Mouse (Mus musculus) MEL (cell line): ENCODE results near the gene Msi2. TPM values are rescaled to one million over a fixed set of nuclear protein-coding genes. Genes with fewer than 3 reads are reported as not detected.

Experiments used
- DNase-seq: peaks from one replicate; pipeline ENCODE4 v3.0.0; 2011; ENCODE audit warnings: low read depth, low spot score
- H3K27ac ChIP-seq: 2 replicates; pipeline ENCODE4 v1.5.1; 2012; ENCODE audit warnings: low read depth, mild to moderate bottlenecking, control low read depth, low read length, moderate library complexity; ENCODE audit not compliant: control insufficient read depth
- H3K27me3 ChIP-seq, 2 experiments: fragments of 150-350 bp in 1 of 2; sonication (generic) in 1 of 2; 2 replicates each; pipeline ENCODE4 v1.6.1; 2012; ENCODE audit warnings: low read length in 2 of 2, mild to moderate bottlenecking in 2 of 2, improper control_type of control experiment in 1 of 2, moderate library complexity in 1 of 2; ENCODE audit not compliant: insufficient read depth in 2 of 2, control insufficient read depth in 1 of 2
- H3K36me3 ChIP-seq, 2 experiments: 2 replicates each; pipeline ENCODE4 v1.6.1; 2012 to 2014; ENCODE audit warnings: low read length in 2 of 2, improper control_type of control experiment in 1 of 2, inconsistent platforms in 1 of 2, mild to moderate bottlenecking in 1 of 2; ENCODE audit not compliant: insufficient read depth in 2 of 2, control insufficient read depth in 1 of 2
- H3K4me1 ChIP-seq, 2 experiments: fragments of 150-350 bp in 1 of 2; sonication (generic) in 1 of 2; 2 replicates each; pipeline ENCODE4 v1.6.1; 2012; ENCODE audit warnings: low read length in 2 of 2, improper control_type of control experiment in 1 of 2, mild to moderate bottlenecking in 1 of 2; ENCODE audit not compliant: insufficient read depth in 2 of 2, control insufficient read depth in 1 of 2
- H3K4me3 ChIP-seq, 2 experiments: fragments of 150-350 bp in 1 of 2; sonication (generic) in 1 of 2; 2 replicates each; pipeline ENCODE4 v1.5.1; 2012; ENCODE audit warnings: low read depth in 2 of 2, low read length in 2 of 2, mild to moderate bottlenecking in 2 of 2, moderate library complexity in 2 of 2, control low read depth in 1 of 2, improper control_type of control experiment in 1 of 2; ENCODE audit not compliant: control insufficient read depth in 1 of 2, insufficient read depth in 1 of 2
- H3K79me2 ChIP-seq: 2 replicates; pipeline ENCODE4 v1.6.1; 2012; ENCODE audit warnings: mild to moderate bottlenecking, low read length, moderate library complexity; ENCODE audit not compliant: control insufficient read depth, poor library complexity, insufficient read depth
- H3K9ac ChIP-seq: 2 replicates; pipeline ENCODE4 v1.6.1; 2012; ENCODE audit warnings: low read depth, mild to moderate bottlenecking, control low read depth, low read length, moderate library complexity; ENCODE audit not compliant: control insufficient read depth, poor library complexity, severe bottlenecking
- H3K9me3 ChIP-seq: fragments of 150-350 bp; sonication (generic); replicated peaks from 2 replicates; pipeline ENCODE4 v1.6.1; 2012; ENCODE audit warnings: mild to moderate bottlenecking, low read length, improper control_type of control experiment, moderate library complexity; ENCODE audit not compliant: insufficient read depth
- BHLHE40 ChIP-seq: IDR thresholded peaks from 2 replicates; pipeline ENCODE4 v1.6.1; 2012; ENCODE audit warnings: low read depth, mild to moderate bottlenecking, inconsistent platforms, low read length, improper control_type of control experiment, borderline replicate concordance
- CHD1 ChIP-seq: IDR thresholded peaks from 2 replicates; pipeline ENCODE4 v1.6.1; 2012; ENCODE audit warnings: low read depth, mild to moderate bottlenecking, inconsistent platforms, low read length, improper control_type of control experiment
- CHD2 ChIP-seq: IDR thresholded peaks from 2 replicates; pipeline ENCODE4 v1.6.1; 2011; ENCODE audit warnings: low read length, improper control_type of control experiment
- CTCF ChIP-seq, 3 experiments: IDR thresholded peaks in 2 of 3; conservative IDR thresholded peaks in 1 of 3; 2 replicates each; pipeline ENCODE4 v1.5.1; 2011 to 2012; ENCODE audit warnings: low read length in 3 of 3, low read depth in 2 of 3, mild to moderate bottlenecking in 2 of 3, improper control_type of control experiment in 1 of 3, inconsistent platforms in 1 of 3, mixed read lengths in 1 of 3, moderate library complexity in 1 of 3; ENCODE audit not compliant: control insufficient read depth in 1 of 3, insufficient read depth in 1 of 3, poor library complexity in 1 of 3, severe bottlenecking in 1 of 3
- ELF1 ChIP-seq: IDR thresholded peaks from 2 replicates; pipeline ENCODE4 v1.6.1; 2014; ENCODE audit warnings: low read depth, mild to moderate bottlenecking, inconsistent platforms, low read length, improper control_type of control experiment, moderate library complexity
- EP300 ChIP-seq, 2 experiments: IDR thresholded peaks; 2 replicates each; pipeline ENCODE4 v1.6.1; 2011; ENCODE audit warnings: improper control_type of control experiment in 2 of 2, low read length in 2 of 2, low read depth in 1 of 2, mild to moderate bottlenecking in 1 of 2
- ETS1 ChIP-seq: IDR thresholded peaks from 2 replicates; pipeline ENCODE4 v1.6.1; 2012; ENCODE audit warnings: low read depth, mild to moderate bottlenecking, inconsistent platforms, low read length, improper control_type of control experiment, moderate library complexity
- GABPA ChIP-seq: IDR thresholded peaks from 2 replicates; pipeline ENCODE4 v1.6.1; 2012; ENCODE audit warnings: low read depth, mild to moderate bottlenecking, inconsistent platforms, low read length, improper control_type of control experiment, moderate library complexity
- HCFC1 ChIP-seq: IDR thresholded peaks from 2 replicates; pipeline ENCODE4 v1.6.1; 2012; ENCODE audit warnings: low read depth, mild to moderate bottlenecking, inconsistent platforms, low read length, improper control_type of control experiment, moderate library complexity
- JUND ChIP-seq: IDR thresholded peaks from 2 replicates; pipeline ENCODE4 v1.6.1; 2011; ENCODE audit warnings: low read depth, mild to moderate bottlenecking, improper control_type of control experiment, low read length
- KAT2A ChIP-seq: conservative IDR thresholded peaks from 2 replicates; pipeline ENCODE4 v1.6.1; 2012; ENCODE audit warnings: low read depth, low read length, improper control_type of control experiment, inconsistent platforms
- MAFK ChIP-seq: IDR thresholded peaks from 2 replicates; pipeline ENCODE4 v1.6.1; 2011; ENCODE audit warnings: low read depth, mild to moderate bottlenecking, low read length, improper control_type of control experiment, borderline replicate concordance
- MAX ChIP-seq: IDR thresholded peaks from 2 replicates; pipeline ENCODE4 v1.6.1; 2011; ENCODE audit warnings: low read length, improper control_type of control experiment
- MEF2A ChIP-seq: IDR thresholded peaks from 2 replicates; pipeline ENCODE4 v1.6.1; 2014; ENCODE audit warnings: low read depth, mild to moderate bottlenecking, inconsistent platforms, low read length, improper control_type of control experiment; ENCODE audit not compliant: poor library complexity, insufficient replicate concordance, severe bottlenecking; ENCODE audit errors: extremely low read depth
- MXI1 ChIP-seq: IDR thresholded peaks from 2 replicates; pipeline ENCODE4 v1.6.1; 2011; ENCODE audit warnings: mild to moderate bottlenecking, low read depth, low read length, improper control_type of control experiment
- MYC ChIP-seq: IDR thresholded peaks from 2 replicates; pipeline ENCODE4 v1.6.1; 2011; ENCODE audit warnings: low read depth, mild to moderate bottlenecking, low read length, improper control_type of control experiment, moderate library complexity
- NELFE ChIP-seq: IDR thresholded peaks from 2 replicates; pipeline ENCODE4 v1.6.1; 2011; ENCODE audit warnings: low read depth, low read length, improper control_type of control experiment
- POLR2A ChIP-seq, 2 experiments: IDR thresholded peaks; 2 replicates each; pipeline ENCODE4 v1.6.1; 2011 to 2012; ENCODE audit warnings: low read length in 2 of 2, mild to moderate bottlenecking in 2 of 2, control low read depth in 1 of 2, improper control_type of control experiment in 1 of 2, low read depth in 1 of 2, moderate library complexity in 1 of 2; ENCODE audit not compliant: control insufficient read depth in 1 of 2, insufficient read depth in 1 of 2, poor library complexity in 1 of 2
- POLR2AphosphoS2 ChIP-seq: IDR thresholded peaks from 2 replicates; pipeline ENCODE4 v1.6.1; 2011; ENCODE audit warnings: low read length, improper control_type of control experiment
- RAD21 ChIP-seq: IDR thresholded peaks from 2 replicates; pipeline ENCODE4 v1.6.1; 2011; ENCODE audit warnings: mild to moderate bottlenecking, low read depth, low read length, improper control_type of control experiment
- SMC3 ChIP-seq: IDR thresholded peaks from 2 replicates; pipeline ENCODE4 v1.6.1; 2011; ENCODE audit warnings: low read depth, low read length, improper control_type of control experiment
- TAL1 ChIP-seq: IDR thresholded peaks from 2 replicates; pipeline ENCODE4 v1.6.1; 2012; ENCODE audit warnings: mild to moderate bottlenecking, inconsistent platforms, low read length, moderate library complexity, mixed read lengths
- TBP ChIP-seq: IDR thresholded peaks from 2 replicates; pipeline ENCODE4 v1.8.0; 2011; ENCODE audit warnings: low read depth, low read length, improper control_type of control experiment
- UBTF ChIP-seq: IDR thresholded peaks from 2 replicates; pipeline ENCODE4 v1.6.1; 2012; ENCODE audit warnings: low read depth, mild to moderate bottlenecking, inconsistent platforms, low read length, improper control_type of control experiment, moderate library complexity, borderline replicate concordance; ENCODE audit not compliant: insufficient read depth
- ZMIZ1 ChIP-seq: IDR thresholded peaks from 2 replicates; pipeline ENCODE4 v1.6.1; 2012; ENCODE audit warnings: low read depth, mild to moderate bottlenecking, inconsistent platforms, low read length, improper control_type of control experiment, moderate library complexity
- polyA plus RNA-seq, 2 experiments: library from polyadenylated mRNA; stranded (reverse) in 1 of 2; unstranded in 1 of 2; fragments of >175 nt in 1 of 2; fragments of >200 nt in 1 of 2; gene quantifications; 2 replicates each; pipeline versions ENCODE4 v1.2.1 to v1.2.4; 2012; ENCODE audit warnings: low replicate concordance in 2 of 2, low read depth in 1 of 2; ENCODE audit not compliant: insufficient read length in 2 of 2, insufficient read depth in 1 of 2, missing spikeins in 1 of 2
- total RNA-seq: library from RNA; depleted of rRNA; stranded (reverse); fragments of 300-350 nt; gene quantifications from 2 replicates; pipeline ENCODE4 v1.2.3, GENCODE M21; 2012

The Msi2 gene
- total and polyA plus RNA-seq, 3 experiments, result 16.2 to 29.7 TPM; not detected in 1

- DNase-seq, result no peak
- no peaks in the 10 kb centered on the region for H3K79me2 ChIP-seq
- no peak overlapping the region for H3K27ac ChIP-seq
- no peak for TF ChIP-seq MAX
- TF ChIP-seq ZMIZ1, result no peak
- TF ChIP-seq POLR2AphosphoS2, result no peak
- TF ChIP-seq TBP, result no peak
- TF ChIP-seq NELFE, result no peak
- TF ChIP-seq POLR2A (IDR thresholded peaks at IDR 0.05; ENCODE audit: control insufficient read depth in 1 of 2, insufficient read depth in 1 of 2, low read depth in 1 of 2, low read length in 2 of 2, poor library complexity in 1 of 2), result no peak
- no peak for TF ChIP-seq TAL1
- TF ChIP-seq SMC3, result no peak
- no peak for TF ChIP-seq MXI1
- no peak for TF ChIP-seq MAFK
- TF ChIP-seq ETS1, result no peak
- TF ChIP-seq HCFC1, result no peak
- no peak for TF ChIP-seq UBTF
- TF ChIP-seq ELF1, result no peak
- TF ChIP-seq CTCF (IDR thresholded peaks at IDR 0.05 in 2 of 3, conservative IDR thresholded peaks at IDR 0.05 in 1 of 3; ENCODE audit: control insufficient read depth in 1 of 3, insufficient read depth in 1 of 3, low read depth in 2 of 3, low read length in 3 of 3, poor library complexity in 1 of 3, severe bottlenecking in 1 of 3), result no peak
- no peak for TF ChIP-seq MEF2A
- peaks cover 0 to 20% of the 10 kb centered on the region in 2 experiments; a peak in 3 of 4 replicates for H3K36me3 ChIP-seq
- H3K4me1 ChIP-seq, result peaks cover 19 to 21% of the 10 kb centered on the region in 2 experiments
- no peaks in the 10 kb centered on the region for H3K9me3 ChIP-seq
- no peak overlapping the region for H3K9ac ChIP-seq
- H3K4me3 ChIP-seq, result no peak overlapping the region
- H3K27me3 ChIP-seq, result no peaks in the 10 kb centered on the region
These were observed 94.6 kb downstream of the Msi2 start for GRCm38 (mm10) chr11:88623671-88624070.

- H3K9me3 ChIP-seq, result no peaks in the 10 kb centered on the region
- H3K9ac ChIP-seq, result no peak overlapping the region
- peaks cover 0 to 26% of the 10 kb centered on the region in 2 experiments; a peak in 3 of 4 replicates for H3K36me3 ChIP-seq
- no peak overlapping the region for H3K4me3 ChIP-seq
- peaks cover 25 to 28% of the 10 kb centered on the region in 2 experiments for H3K4me1 ChIP-seq
- no peak for DNase-seq
- H3K79me2 ChIP-seq, result no peaks in the 10 kb centered on the region
- no peak overlapping the region for H3K27ac ChIP-seq
- no peak for TF ChIP-seq MYC
- no peak for TF ChIP-seq EP300 (IDR thresholded peaks at IDR 0.05; ENCODE audit: low read depth in 1 of 2, low read length in 2 of 2)
- TF ChIP-seq JUND, result no peak
- no peak for TF ChIP-seq HCFC1
- no peak for TF ChIP-seq ZMIZ1
- TF ChIP-seq CHD2, result no peak
- TF ChIP-seq KAT2A, result no peak
- TF ChIP-seq CHD1, result no peak
- no peak for TF ChIP-seq POLR2A (IDR thresholded peaks at IDR 0.05; ENCODE audit: control insufficient read depth in 1 of 2, insufficient read depth in 1 of 2, low read depth in 1 of 2, low read length in 2 of 2, poor library complexity in 1 of 2)
- TF ChIP-seq NELFE, result no peak
- no peak for TF ChIP-seq RAD21
- TF ChIP-seq BHLHE40, result no peak
- no peak for TF ChIP-seq POLR2AphosphoS2
- no peak for TF ChIP-seq GABPA
- no peaks in the 10 kb centered on the region for H3K27me3 ChIP-seq
These were observed 95.8 kb downstream of the Msi2 start for GRCm38 (mm10) chr11:88622496-88622895.
